Mouse (Mus musculus) liver, adult (tissue): ENCODE data around the gene Cidec.

ENCODE experiments used
- GATA4 ChIP-seq: IDR thresholded peaks from 2 replicates; pipeline ENCODE4 v1.6.1; 2014; ENCODE audit warnings: mild to moderate bottlenecking, low read length; ENCODE audit not compliant: insufficient replicate concordance

The Cidec gene

DNA sequence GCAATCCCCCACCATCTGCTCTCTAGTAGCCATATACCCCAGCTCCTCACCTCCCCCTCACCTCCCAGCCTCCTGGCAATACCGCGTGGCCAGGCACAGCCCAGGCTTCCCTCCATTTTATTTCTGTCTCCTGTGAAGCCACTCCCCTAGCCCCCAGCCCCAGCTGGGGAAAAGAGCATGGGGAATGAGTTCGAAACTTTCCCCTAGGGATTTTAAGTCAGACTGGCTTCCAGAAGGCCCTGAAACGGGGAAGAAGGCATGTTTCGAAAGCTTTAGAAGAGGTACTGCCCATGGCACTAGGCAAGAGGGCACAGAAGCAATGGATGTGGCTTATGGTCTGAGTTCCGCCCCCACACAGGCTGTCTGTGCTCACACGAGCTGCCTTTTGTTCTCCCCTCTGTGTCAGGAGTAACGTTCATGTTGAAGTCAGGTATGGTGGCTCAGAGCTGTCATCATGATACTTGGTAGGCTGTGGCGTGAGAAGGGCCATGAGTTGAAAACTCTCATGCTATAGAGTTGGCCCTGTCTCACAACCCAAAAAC lies at the start of gene Cidec:
Gene Cidec, minus strand, starts transcription at position 97 of the 542 bp plus-strand sequence.
- no peak for TF ChIP-seq GATA4

DNA sequence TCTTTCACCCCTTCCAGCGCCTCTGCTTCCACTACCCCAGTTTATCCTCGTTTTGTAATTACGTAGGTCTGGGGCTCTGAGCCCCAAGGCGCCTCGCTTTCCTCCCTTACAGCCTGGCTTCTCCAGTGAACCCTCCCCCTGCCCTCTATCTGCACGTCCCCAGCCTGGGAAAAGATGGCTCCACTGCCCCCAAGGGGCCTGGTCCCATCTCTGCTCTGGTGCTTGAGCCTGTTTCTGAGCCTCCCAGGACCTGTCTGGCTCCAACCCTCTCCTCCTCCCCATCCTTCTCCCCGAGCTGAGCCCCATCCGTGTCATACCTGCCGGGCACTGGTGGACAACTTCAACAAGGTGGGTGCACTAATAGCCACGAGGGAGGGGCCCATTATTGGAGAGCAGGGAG lies 48.2 kb upstream of the Cidec start:
- TF ChIP-seq GATA4, result no peak

DNA sequence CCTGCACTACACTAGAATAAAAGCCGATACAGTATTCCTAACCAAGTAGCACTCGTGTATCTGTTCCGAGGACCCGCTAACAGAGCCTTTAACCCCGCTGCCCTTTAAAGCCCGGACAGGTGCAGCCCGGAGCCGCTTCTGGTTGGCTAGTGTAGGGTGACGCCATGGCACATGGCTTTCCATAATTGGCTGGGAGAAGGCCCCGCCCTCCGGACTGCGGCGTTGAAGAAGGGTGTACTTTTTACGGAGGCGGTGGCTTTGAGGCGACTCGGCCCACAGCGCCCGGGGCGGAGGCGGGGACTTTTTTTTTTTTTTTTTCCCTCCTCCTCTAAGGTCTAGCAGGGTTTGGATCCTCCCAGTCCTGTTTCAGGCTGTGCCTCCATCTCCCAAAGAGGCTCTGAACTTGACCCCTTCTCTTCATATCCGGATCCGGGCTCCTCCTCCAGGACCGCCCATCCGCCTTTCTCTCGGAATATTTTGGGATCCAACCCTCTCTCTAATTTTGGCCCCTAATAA lies 47.6 kb upstream of the Cidec start, which contains the start of gene Creld1:
Gene Creld1, plus strand, starts transcription at position 198 of the 516 bp plus-strand sequence.
- TF ChIP-seq GATA4, result no peak

DNA sequence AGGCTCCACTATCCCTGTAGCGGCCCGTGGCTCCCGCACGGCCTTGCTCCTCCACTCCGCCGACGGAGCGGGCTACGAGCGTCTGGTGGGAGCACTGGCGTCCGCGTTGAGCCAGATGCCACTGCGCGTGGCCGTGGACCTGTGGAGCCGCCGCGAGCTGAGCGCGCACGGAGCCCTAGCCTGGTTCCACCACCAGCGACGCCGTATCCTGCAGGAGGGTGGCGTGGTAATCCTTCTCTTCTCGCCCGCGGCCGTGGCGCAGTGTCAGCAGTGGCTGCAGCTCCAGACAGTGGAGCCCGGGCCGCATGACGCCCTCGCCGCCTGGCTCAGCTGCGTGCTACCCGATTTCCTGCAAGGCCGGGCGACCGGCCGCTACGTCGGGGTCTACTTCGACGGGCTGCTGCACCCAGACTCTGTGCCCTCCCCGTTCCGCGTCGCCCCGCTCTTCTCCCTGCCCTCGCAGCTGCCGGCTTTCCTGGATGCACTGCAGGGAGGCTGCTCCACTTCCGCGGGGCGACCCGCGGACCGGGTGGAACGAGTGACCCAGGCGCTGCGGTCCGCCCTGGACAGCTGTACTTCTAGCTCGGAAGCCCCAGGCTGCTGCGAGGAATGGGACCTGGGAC lies 47.0 kb upstream of the Cidec start:
- TF ChIP-seq GATA4, result no peak

DNA sequence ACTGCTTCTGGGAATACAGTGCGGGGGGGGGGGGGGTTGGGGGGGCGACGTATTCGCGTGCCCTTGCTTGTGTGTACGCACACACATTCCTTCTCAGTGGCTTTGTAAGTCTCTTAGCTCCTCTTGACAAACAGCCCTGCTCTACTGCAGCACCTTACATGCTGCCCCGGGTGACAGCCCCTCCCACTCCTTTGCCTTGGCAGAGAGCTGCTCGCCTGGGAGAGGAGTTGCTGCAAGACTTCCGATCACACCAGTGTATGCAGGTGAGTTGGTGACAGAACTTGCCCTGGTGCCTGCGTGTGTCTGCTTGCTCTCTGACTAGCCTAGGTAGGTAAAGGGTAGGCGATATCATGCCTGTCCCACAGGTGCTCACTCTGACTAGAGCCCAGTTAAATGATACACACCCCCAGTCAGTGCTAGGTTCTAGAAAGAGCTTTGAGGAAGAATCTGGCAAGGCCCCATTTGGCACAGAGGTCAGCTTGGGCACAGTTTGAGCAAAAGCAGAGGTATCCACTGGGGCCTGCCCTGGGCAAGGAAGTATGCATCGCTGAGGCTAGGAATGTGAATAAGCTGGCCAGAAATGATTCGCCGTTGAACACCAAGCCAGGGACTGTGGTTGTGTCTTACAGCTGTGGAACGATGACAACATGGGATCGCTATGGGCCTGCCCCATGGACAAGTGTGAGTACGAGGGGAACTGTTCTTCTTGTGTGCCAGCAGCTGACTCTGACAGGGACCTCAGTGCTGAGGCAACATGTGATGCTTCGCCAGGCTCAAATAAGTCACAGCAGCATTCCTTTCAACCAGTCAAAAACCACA lies 45.2 kb upstream of the Cidec start:
- TF ChIP-seq GATA4, result no peak

DNA sequence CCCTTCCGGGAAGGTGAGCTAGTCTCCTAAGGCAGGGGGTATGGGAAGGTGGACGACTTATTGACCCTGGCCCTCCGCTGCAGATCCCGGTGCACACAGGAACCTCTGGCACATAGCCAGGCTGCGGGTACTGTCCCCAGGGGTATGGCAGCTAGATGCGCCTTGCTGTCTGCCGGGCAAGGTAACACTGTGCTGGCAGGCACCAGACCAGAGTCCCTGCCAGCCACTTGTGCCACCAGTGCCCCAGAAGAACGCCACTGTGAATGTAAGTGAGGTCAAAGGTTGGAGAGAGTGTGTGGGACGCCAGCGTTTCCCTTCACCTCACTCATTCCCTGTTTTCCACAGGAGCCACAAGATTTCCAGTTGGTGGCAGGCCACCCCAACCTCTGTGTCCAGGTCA lies 43.3 kb upstream of the Cidec start:
- TF ChIP-seq GATA4, result no peak

GRCm38 (mm10) chr6:113477353-113477752 lies 41.8 kb upstream of the Cidec start:
- no peak for TF ChIP-seq GATA4

GRCm38 (mm10) chr6:113473715-113474114 lies 38.2 kb upstream of the Cidec start:
- no peak for TF ChIP-seq GATA4

DNA sequence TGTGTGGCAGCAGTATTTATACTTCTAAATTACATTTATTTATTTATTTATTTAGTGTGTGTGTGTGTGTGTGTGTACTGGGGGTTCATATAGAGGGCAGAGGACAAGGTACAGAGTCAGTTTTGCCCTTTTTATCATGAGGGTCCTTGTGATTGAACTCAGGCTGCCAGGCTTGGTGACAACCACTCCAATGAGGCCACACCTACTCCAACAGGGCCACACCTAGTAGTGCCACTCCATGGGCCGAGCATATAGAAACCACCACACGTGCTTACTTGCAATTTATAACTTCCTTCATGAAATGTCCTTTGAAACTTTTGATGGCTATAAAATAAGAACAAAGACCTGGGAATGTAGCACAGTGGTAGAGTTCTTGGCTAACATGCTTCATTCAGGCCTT lies 37.7 kb upstream of the Cidec start:
- TF ChIP-seq GATA4, result no peak

GRCm38 (mm10) chr6:113472061-113472460 lies 36.5 kb upstream of the Cidec start:
- TF ChIP-seq GATA4, result no peak

- no peak for TF ChIP-seq GATA4
Measured at GRCm38 (mm10) chr6:113471297-113471936, 35.9 kb upstream of the Cidec start, which contains the start of gene Il17rc. Gene Il17rc, plus strand, starts transcription at chr6:113471427.

GRCm38 (mm10) chr6:113469432-113469831 lies 33.9 kb upstream of the Cidec start:
- no peak for TF ChIP-seq GATA4

DNA sequence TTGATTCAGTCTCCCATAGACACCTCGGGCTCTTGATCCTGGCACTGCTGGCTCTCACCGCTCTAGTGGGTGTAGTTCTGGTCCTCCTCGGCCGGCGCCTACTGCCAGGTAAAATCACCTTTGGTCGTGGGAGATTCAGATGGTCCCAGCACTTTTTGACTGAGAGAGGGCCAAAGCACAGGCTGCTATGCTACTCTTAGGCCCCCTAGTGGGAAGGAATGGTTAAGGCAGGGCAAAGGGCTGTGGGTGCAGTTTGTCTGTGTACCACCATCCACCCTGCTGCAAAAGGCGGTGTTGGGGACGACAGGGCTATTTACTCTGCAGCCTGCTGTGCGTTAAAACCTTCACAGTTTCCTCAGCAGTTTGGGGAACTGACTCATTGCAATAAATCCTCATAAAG lies 33.5 kb upstream of the Cidec start:
- TF ChIP-seq GATA4, result no peak

GRCm38 (mm10) chr6:113468512-113468911 lies 33.0 kb upstream of the Cidec start:
- TF ChIP-seq GATA4, result no peak

GRCm38 (mm10) chr6:113465602-113466001 lies 30.0 kb upstream of the Cidec start:
- no peak for TF ChIP-seq GATA4
